Mouse (Mus musculus) gastrocnemius, postnatal 14 days (tissue): ENCODE results near the gene Atp5l. TPM values are rescaled to one million over a fixed set of nuclear protein-coding genes. Genes with fewer than 3 reads are reported as not detected.

Experiments
- DNase-seq: peaks from one replicate; pipeline ENCODE4 v3.0.0; 2021; ENCODE audit warnings: mixed read lengths
- intact Hi-C: fragments of 180-260 bp; cut with DNase I; formaldehyde crosslinking; loops from one replicate; pipeline ENCODE4 v1.15.1; 2025; ENCODE audit warnings: low total_unique reads
- total RNA-seq, 2 experiments: library from RNA; stranded (reverse); gene quantifications; 2 replicates each; pipeline ENCODE4 v1.2.3; 2021

Gene Atp5l
- total RNA-seq, 2 experiments from 2014 or later: 663 to 775 TPM

- intact Hi-C loops: no loop called here
- DNase-seq: peak; percentile 40
These were observed 52.0 kb downstream of the Atp5l start for GRCm38 (mm10) chr9:44868336-44869094.

- DNase-seq: no peak
- intact Hi-C loops: no loop called here
These were observed 52.9 kb downstream of the Atp5l start for GRCm38 (mm10) chr9:44867664-44868063.

GRCm38 (mm10) chr9:44866501-44867240, 53.9 kb downstream of the Atp5l start:
- intact Hi-C loops: no loop called here
- DNase-seq: no peak

Other genes starting within 250 kb of the Atp5l start
- not detected for gene Treh, start 247.5 kb downstream of the Atp5l start, total RNA-seq
- 10 to 100 TPM; 43.8 to 47.6 TPM for gene Phldb1, start 185.5 kb downstream of the Atp5l start, total RNA-seq
- gene Arcn1, start 152.9 kb downstream of the Atp5l start, total RNA-seq: 10 to 100 TPM; 65.1 to 69.9 TPM
- 10 to 100 TPM; 29.2 to 38.8 TPM for gene Ift46, start 152.8 kb downstream of the Atp5l start, total RNA-seq
- gene Tmem25, start 121.4 kb downstream of the Atp5l start, total RNA-seq: 10 to 100 TPM in 1 of 2 experiments, 1 to 10 TPM in 1; 9.4 to 11.6 TPM
- under 1 TPM in 1 of 2 experiments, not detected in 1; 0.73 TPM for gene Ttc36, start 117.7 kb downstream of the Atp5l start, total RNA-seq
- gene Kmt2a, start 39.4 kb downstream of the Atp5l start, total RNA-seq: 10 to 100 TPM; 11.8 to 14.3 TPM
- 10 to 100 TPM; 31.9 to 36.4 TPM for gene Ube4a, start 44.9 kb upstream of the Atp5l start, total RNA-seq
- gene Cd3g, start 59.7 kb upstream of the Atp5l start, total RNA-seq: under 1 TPM in 1 of 2 experiments, not detected in 1; 0.13 TPM
- under 1 TPM in 1 of 2 experiments, not detected in 1; 0.33 TPM for gene Cd3d, start 61.0 kb upstream of the Atp5l start, total RNA-seq
- not detected for gene Cd3e, start 88.9 kb upstream of the Atp5l start, total RNA-seq
- under 1 TPM; 0.11 to 0.27 TPM for gene Mpzl2, start 119.1 kb upstream of the Atp5l start, total RNA-seq
- gene Mpzl3, start 134.4 kb upstream of the Atp5l start, total RNA-seq: 1 to 10 TPM; 1.1 to 2.5 TPM
- gene Jaml, start 158.4 kb upstream of the Atp5l start, total RNA-seq: under 1 TPM; 0.37 to 0.69 TPM
- 1 to 10 TPM; 1.9 to 2.6 TPM for gene Scn2b, start 197.0 kb upstream of the Atp5l start, total RNA-seq
- gene Scn4b, start 217.7 kb upstream of the Atp5l start, total RNA-seq: 100 to 1,000 TPM in 1 of 2 experiments, 10 to 100 TPM in 1; 99.1 to 115 TPM